Comparison of ENCODE assay signal across 19 mouse cellular contexts in genomic region chr17:16918191-16918590, GRCm38 (mm10).
DNase-seq lines count a peak whose midpoint lies in the region; ATAC-seq and TF ChIP-seq lines count a peak whose summit lies in the region.
"Had no signal": no experiment of that assay in that cellular context is flagged by ENCODE, and none has a peak within 500 bp of the region (broad histone marks: within the 10 kb centered on the region; RNA-seq: fewer than 3 reads in every experiment).

No protein-coding gene starts in this region.

- no peaks in the 10 kb centered on the region for H3K9me3 ChIP-seq in forebrain, embryonic 16.5 days (ENCODE audit: control insufficient read depth, low read length)
- no peaks in the 10 kb centered on the region for H3K9me3 ChIP-seq in forebrain, embryonic 12.5 days
- no peaks in the 10 kb centered on the region for H3K9me3 ChIP-seq in hindbrain, postnatal 0 days (ENCODE audit: low read length)
- H3K9me3 ChIP-seq in hindbrain, embryonic 16.5 days (ENCODE audit: control insufficient read depth, low read length) = no peaks in the 10 kb centered on the region
- no peaks in the 10 kb centered on the region for H3K9me3 ChIP-seq in midbrain, embryonic 15.5 days
- no peaks in the 10 kb centered on the region for H3K9me3 ChIP-seq in midbrain, embryonic 16.5 days (replicated peaks; ENCODE audit: control insufficient read depth, low read length, poor library complexity, severe bottlenecking)
- H3K9me3 ChIP-seq: embryonic facial prominence, embryonic 10.5 days; embryonic facial prominence, embryonic 12.5 days; forebrain, embryonic 15.5 days had no signal

- peak; percentile 3 for DNase-seq in hindbrain, postnatal 0 days (ENCODE audit: low spot score)
- peak; percentile 55 for DNase-seq in brain, embryonic 14.5 days (ENCODE audit: low read depth)
- no peak for DNase-seq in right cerebral cortex, adult 18-20 months
- DNase-seq: adrenal gland, adult 2 months; adrenal gland, postnatal 10 days; adrenal gland, postnatal 25 days; cerebellum, adult 11-12 months; cerebellum, adult 2 months; cerebellum, adult 9-10 months; cerebellum, postnatal 10 days; cerebellum, postnatal 25 days had no signal

- no peak overlapping the region for H3K4me3 ChIP-seq in forebrain, embryonic 16.5 days (replicated peaks; ENCODE audit: low read length)
- no peak overlapping the region for H3K4me3 ChIP-seq in forebrain, embryonic 12.5 days (replicated peaks)
- no peak overlapping the region for H3K4me3 ChIP-seq in hindbrain, postnatal 0 days (ENCODE audit: low read length)
- no peak overlapping the region for H3K4me3 ChIP-seq in hindbrain, embryonic 16.5 days (ENCODE audit: low read length)
- no peak overlapping the region for H3K4me3 ChIP-seq in midbrain, embryonic 15.5 days
- H3K4me3 ChIP-seq in midbrain, embryonic 16.5 days (ENCODE audit: low read depth, low read length) = no peak overlapping the region
- H3K4me3 ChIP-seq: embryonic facial prominence, embryonic 10.5 days; embryonic facial prominence, embryonic 12.5 days; forebrain, embryonic 15.5 days had no signal

- no peak overlapping the region for H3K27ac ChIP-seq in forebrain, embryonic 16.5 days (ENCODE audit: low read length)
- H3K27ac ChIP-seq in forebrain, embryonic 12.5 days = no peak overlapping the region
- H3K27ac ChIP-seq in hindbrain, postnatal 0 days = no peak overlapping the region
- no peak overlapping the region for H3K27ac ChIP-seq in hindbrain, embryonic 16.5 days (ENCODE audit: low read depth, low read length)
- no peak overlapping the region for H3K27ac ChIP-seq in midbrain, embryonic 15.5 days
- no peak overlapping the region for H3K27ac ChIP-seq in midbrain, embryonic 16.5 days (ENCODE audit: low read length)
- H3K27ac ChIP-seq: embryonic facial prominence, embryonic 10.5 days; embryonic facial prominence, embryonic 12.5 days; forebrain, embryonic 15.5 days had no signal

- H3K27me3 ChIP-seq in forebrain, embryonic 16.5 days (replicated peaks; ENCODE audit: control insufficient read depth, insufficient read depth, low read length) = no peaks in the 10 kb centered on the region
- no peaks in the 10 kb centered on the region for H3K27me3 ChIP-seq in forebrain, embryonic 12.5 days
- H3K27me3 ChIP-seq in hindbrain, postnatal 0 days (ENCODE audit: insufficient read depth, low read length) = no peaks in the 10 kb centered on the region
- H3K27me3 ChIP-seq in hindbrain, embryonic 16.5 days (replicated peaks; ENCODE audit: control insufficient read depth, insufficient read depth, low read length) = no peaks in the 10 kb centered on the region
- no peaks in the 10 kb centered on the region for H3K27me3 ChIP-seq in midbrain, embryonic 15.5 days (replicated peaks)
- H3K27me3 ChIP-seq in midbrain, embryonic 16.5 days (ENCODE audit: control insufficient read depth, insufficient read depth, low read depth, low read length) = no peaks in the 10 kb centered on the region
- H3K27me3 ChIP-seq: embryonic facial prominence, embryonic 12.5 days; forebrain, embryonic 15.5 days had no signal

- 67% methylated on average over 2 of the region's 2 CpGs for WGBS in forebrain, embryonic 16.5 days
- WGBS in forebrain, embryonic 12.5 days = 81% methylated on average over 2 of the region's 2 CpGs
- 71% methylated on average over 2 of the region's 2 CpGs for WGBS in hindbrain, postnatal 0 days
- WGBS in hindbrain, embryonic 16.5 days = 62% methylated on average over 2 of the region's 2 CpGs
- WGBS in midbrain, embryonic 15.5 days = 53% methylated on average over 2 of the region's 2 CpGs
- 63% methylated on average over 2 of the region's 2 CpGs for WGBS in midbrain, embryonic 16.5 days

- no peak for TF ChIP-seq CTCF in hindbrain, postnatal 0 days (IDR thresholded peaks at IDR 0.05; ENCODE audit: low read depth)
- no peak for TF ChIP-seq CTCF in brain, embryonic 14.5 days (IDR thresholded peaks at IDR 0.05; ENCODE audit: borderline replicate concordance, extremely low read depth, insufficient read depth, insufficient read length)

- no peak overlapping the region for H3K4me2 ChIP-seq in forebrain, embryonic 16.5 days (ENCODE audit: low read length)
- no peak overlapping the region for H3K4me2 ChIP-seq in forebrain, embryonic 12.5 days
- H3K4me2 ChIP-seq in hindbrain, postnatal 0 days (ENCODE audit: low read depth, low read length) = no peak overlapping the region
- H3K4me2 ChIP-seq in hindbrain, embryonic 16.5 days (ENCODE audit: low read length) = no peak overlapping the region
- H3K4me2 ChIP-seq in midbrain, embryonic 15.5 days = no peak overlapping the region
- H3K4me2 ChIP-seq in midbrain, embryonic 16.5 days (ENCODE audit: low read length) = no peak overlapping the region
- H3K4me2 ChIP-seq: embryonic facial prominence, embryonic 12.5 days; forebrain, embryonic 15.5 days had no signal

- H3K9ac ChIP-seq in forebrain, embryonic 16.5 days (replicated peaks; ENCODE audit: low read depth, low read length) = no peak overlapping the region
- H3K9ac ChIP-seq in forebrain, embryonic 12.5 days = no peak overlapping the region
- H3K9ac ChIP-seq in hindbrain, postnatal 0 days (replicated peaks; ENCODE audit: low read length) = no peak overlapping the region
- no peak overlapping the region for H3K9ac ChIP-seq in hindbrain, embryonic 16.5 days (ENCODE audit: low read depth, low read length)
- no peak overlapping the region for H3K9ac ChIP-seq in midbrain, embryonic 15.5 days
- no peak overlapping the region for H3K9ac ChIP-seq in midbrain, embryonic 16.5 days (ENCODE audit: low read depth, low read length)
- H3K9ac ChIP-seq: embryonic facial prominence, embryonic 12.5 days; forebrain, embryonic 15.5 days had no signal

- H3K4me1 ChIP-seq in forebrain, embryonic 16.5 days (replicated peaks; ENCODE audit: control insufficient read depth, insufficient read depth, low read length) = no peaks in the 10 kb centered on the region
- no peaks in the 10 kb centered on the region for H3K4me1 ChIP-seq in forebrain, embryonic 12.5 days
- H3K4me1 ChIP-seq in hindbrain, postnatal 0 days (ENCODE audit: insufficient read depth, low read length) = no peaks in the 10 kb centered on the region
- no peaks in the 10 kb centered on the region for H3K4me1 ChIP-seq in hindbrain, embryonic 16.5 days (ENCODE audit: control insufficient read depth, insufficient read depth, low read depth, low read length)
- H3K4me1 ChIP-seq in midbrain, embryonic 15.5 days = no peaks in the 10 kb centered on the region
- H3K4me1 ChIP-seq in midbrain, embryonic 16.5 days (ENCODE audit: control insufficient read depth, insufficient read depth, low read length) = no peaks in the 10 kb centered on the region
- H3K4me1 ChIP-seq: embryonic facial prominence, embryonic 10.5 days; embryonic facial prominence, embryonic 12.5 days; forebrain, embryonic 15.5 days had no signal

- no peaks in the 10 kb centered on the region for H3K36me3 ChIP-seq in forebrain, embryonic 16.5 days (ENCODE audit: control insufficient read depth, insufficient read depth)
- no peaks in the 10 kb centered on the region for H3K36me3 ChIP-seq in forebrain, embryonic 12.5 days (replicated peaks)
- no peaks in the 10 kb centered on the region for H3K36me3 ChIP-seq in hindbrain, postnatal 0 days (ENCODE audit: insufficient read depth, low read length)
- H3K36me3 ChIP-seq in hindbrain, embryonic 16.5 days (ENCODE audit: control insufficient read depth, insufficient read depth, low read length) = no peaks in the 10 kb centered on the region
- no peaks in the 10 kb centered on the region for H3K36me3 ChIP-seq in midbrain, embryonic 15.5 days (replicated peaks)
- no peaks in the 10 kb centered on the region for H3K36me3 ChIP-seq in midbrain, embryonic 16.5 days (ENCODE audit: control insufficient read depth, insufficient read depth, low read length)
- H3K36me3 ChIP-seq: embryonic facial prominence, embryonic 10.5 days; embryonic facial prominence, embryonic 12.5 days; forebrain, embryonic 15.5 days had no signal

- TF ChIP-seq POLR2A in brain, embryonic 14.5 days (IDR thresholded peaks at IDR 0.05; ENCODE audit: borderline replicate concordance, extremely low read depth, insufficient read depth, insufficient read length, poor library complexity, severe bottlenecking) = no peak

- peak; percentile 52; the same call in 1 of the 2 replicates for ATAC-seq in forebrain, embryonic 16.5 days
- no peak for ATAC-seq in forebrain, embryonic 12.5 days (ENCODE audit: low FRiP score)
- ATAC-seq in hindbrain, postnatal 0 days = no peak
- no peak for ATAC-seq in hindbrain, embryonic 16.5 days
- peak; percentile 63; the same call in 1 of the 2 replicates for ATAC-seq in midbrain, embryonic 15.5 days (replicated peaks)
- ATAC-seq in midbrain, embryonic 16.5 days = no peak
- ATAC-seq: forebrain, embryonic 15.5 days had no signal

Comparison
In these comparisons a context has a peak if more than half of its experiments do, and no peak if none do; other contexts are left out.
1. ATAC-seq: peak in forebrain, embryonic 16.5 days (single experiment) and midbrain, embryonic 15.5 days (single experiment); none in forebrain, embryonic 12.5 days (single experiment), hindbrain, postnatal 0 days (single experiment), hindbrain, embryonic 16.5 days (single experiment) and midbrain, embryonic 16.5 days (single experiment).